Mouse (Mus musculus) hindbrain, embryonic 13.5 days (tissue): ENCODE results near the gene Scaf1. TPM values are rescaled to one million over a fixed set of nuclear protein-coding genes. Genes with fewer than 3 reads are reported as not detected.

Experiments used
- ATAC-seq: fragments of 200-750 bp; cut with Nextera tagmentation; 2 replicates; pipeline ENCODE4 v1.8.0; 2017; ENCODE audit warnings: moderate TSS enrichment; ENCODE audit not compliant: low FRiP score
- H3K27ac ChIP-seq: fragments of 300-500 bp; sonication (generic); 2 replicates; pipeline ENCODE4 v1.5.1; 2015; ENCODE audit warnings: inconsistent platforms, mild to moderate bottlenecking, moderate library complexity
- H3K27me3 ChIP-seq: fragments of 300-500 bp; sonication (generic); 2 replicates; pipeline ENCODE4 v1.6.1; 2015; ENCODE audit warnings: mild to moderate bottlenecking, inconsistent platforms
- H3K36me3 ChIP-seq: fragments of 300-500 bp; sonication (generic); 2 replicates; pipeline ENCODE4 v1.6.1; 2015; ENCODE audit warnings: mild to moderate bottlenecking, inconsistent platforms
- H3K4me1 ChIP-seq: fragments of 300-500 bp; sonication (generic); replicated peaks from 2 replicates; pipeline ENCODE4 v1.6.1; 2015; ENCODE audit warnings: inconsistent platforms
- H3K4me2 ChIP-seq: fragments of 300-500 bp; sonication (generic); 2 replicates; pipeline ENCODE4 v1.6.1; 2015; ENCODE audit warnings: inconsistent platforms, mild to moderate bottlenecking, moderate library complexity
- H3K4me3 ChIP-seq: fragments of 300-500 bp; sonication (generic); 2 replicates; pipeline ENCODE4 v1.5.1; 2015; ENCODE audit warnings: mild to moderate bottlenecking, inconsistent platforms
- H3K9ac ChIP-seq: fragments of 300-500 bp; sonication (generic); 2 replicates; pipeline ENCODE4 v1.6.1; 2015; ENCODE audit warnings: mild to moderate bottlenecking, inconsistent platforms
- H3K9me3 ChIP-seq: fragments of 300-500 bp; sonication (generic); 2 replicates; pipeline ENCODE4 v1.6.1; 2016; ENCODE audit warnings: inconsistent platforms
- WGBS: fragments of 180-500 bp; shearing (Covaris S2); methylation state at CpG from one replicate; pipeline ENCODE4 v1.1.7; 2015; 5-methylcytosine and 5-hydroxymethylcytosine counted together
- polyA plus RNA-seq: library from polyadenylated mRNA; unstranded; fragments of >200 nt; fragmentation: Nextera tagmentation; extraction: Ambion mirVana; gene quantifications from 2 replicates; pipeline ENCODE4 v1.2.1, GENCODE M21; 2015

Scaf1 gene
- polyA plus RNA-seq, 1 experiment from 2014 or later: 42.4 TPM

DNA sequence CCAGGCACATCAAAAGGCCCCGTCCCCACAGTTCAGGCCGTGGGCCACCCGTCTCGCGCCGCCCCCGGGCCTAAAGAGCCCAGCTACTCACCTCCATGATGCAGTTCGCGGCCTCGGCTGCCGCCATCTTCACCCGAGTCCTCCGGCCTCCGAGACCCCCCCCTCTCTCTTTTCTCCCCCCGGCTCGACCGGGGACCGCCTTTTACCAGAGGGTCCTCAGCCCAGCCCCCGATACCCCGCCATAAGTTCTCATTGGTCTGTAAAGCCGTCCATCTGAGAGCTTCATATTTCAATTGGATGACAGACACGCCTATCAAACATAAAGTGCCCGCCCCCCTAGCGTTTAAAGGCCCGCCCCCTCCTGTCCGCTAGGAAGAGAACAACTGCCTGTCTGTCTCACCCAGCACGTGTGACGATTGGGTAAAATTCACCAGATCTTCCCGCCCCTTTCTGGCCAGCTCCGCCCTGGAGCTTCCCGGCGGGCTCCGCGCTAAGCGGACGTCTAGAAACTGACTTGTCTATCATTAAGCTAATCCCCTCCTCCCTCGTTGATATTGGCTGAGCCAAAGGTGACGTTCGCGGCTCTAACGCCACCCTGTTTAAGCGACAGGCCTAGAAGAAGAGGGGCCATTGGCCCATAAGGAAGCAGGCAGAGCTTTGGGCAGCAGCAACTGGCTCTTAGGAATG, 29.8 kb downstream of the Scaf1 start, which contains the start of gene Prmt1:
Prmt1 (minus strand) TSS at position 377 of the 687 bp plus-strand sequence.
- Histone ChIP-seq H3K4me2 (peak within 1 kb of the TSS; percentile 73), H3K27me3 (no peaks in the 10 kb centered on the region), H3K4me1 (peaks cover 48% of the 10 kb centered on the region), H3K36me3 (peaks cover 20% of the 10 kb centered on the region), H3K4me3 (peak within 1 kb of the TSS; percentile 94), H3K9me3 (no peaks in the 10 kb centered on the region), H3K9ac (peak within 1 kb of the TSS; percentile 98), H3K27ac (peak within 1 kb of the TSS; percentile 97)
- under 1% methylated on average over 42 of the region's 42 CpGs for WGBS
- ATAC-seq: peak; percentile 97

DNA sequence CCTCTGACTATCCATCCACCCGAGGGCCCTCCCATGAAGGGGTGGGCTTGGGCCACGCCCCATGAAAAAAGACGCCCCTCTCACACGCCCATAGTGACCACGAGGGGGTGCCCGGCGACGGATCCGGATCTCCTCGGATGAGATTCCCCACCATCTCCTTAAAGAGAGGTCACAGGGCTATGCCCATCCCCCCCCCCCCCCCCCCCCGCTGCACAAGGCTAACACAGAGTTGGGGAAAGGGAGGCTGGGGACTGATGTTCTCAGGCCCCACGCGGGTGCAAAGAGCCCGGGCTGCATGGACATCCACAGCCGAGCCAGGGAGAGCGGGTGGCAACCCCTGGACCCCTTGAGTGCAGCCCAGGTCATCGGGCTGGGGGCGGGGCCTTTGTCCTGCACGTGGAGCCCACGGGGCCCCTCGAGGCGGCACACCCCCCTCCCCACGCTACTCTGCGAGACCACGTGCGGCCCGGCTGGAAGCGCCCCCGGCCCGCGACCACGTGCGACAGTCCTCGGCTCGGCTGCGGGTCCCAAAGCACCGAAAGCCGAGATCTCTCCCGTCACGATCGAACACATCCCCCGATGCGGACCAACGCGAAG, 30.5 kb downstream of the Scaf1 start:
- Histone ChIP-seq H3K9ac (peak overlapping the region; percentile 98), H3K36me3 (peaks cover 24% of the 10 kb centered on the region), H3K4me1 (peaks cover 48% of the 10 kb centered on the region), H3K27ac (peak overlapping the region; percentile 97), H3K27me3 (no peaks in the 10 kb centered on the region), H3K4me3 (peak overlapping the region; percentile 94), H3K9me3 (no peaks in the 10 kb centered on the region), H3K4me2 (peak overlapping the region; percentile 73)
- no peak; the same call in 1 of the 2 replicates for ATAC-seq
- under 1% methylated on average over 44 of the region's 45 CpGs for WGBS

DNA sequence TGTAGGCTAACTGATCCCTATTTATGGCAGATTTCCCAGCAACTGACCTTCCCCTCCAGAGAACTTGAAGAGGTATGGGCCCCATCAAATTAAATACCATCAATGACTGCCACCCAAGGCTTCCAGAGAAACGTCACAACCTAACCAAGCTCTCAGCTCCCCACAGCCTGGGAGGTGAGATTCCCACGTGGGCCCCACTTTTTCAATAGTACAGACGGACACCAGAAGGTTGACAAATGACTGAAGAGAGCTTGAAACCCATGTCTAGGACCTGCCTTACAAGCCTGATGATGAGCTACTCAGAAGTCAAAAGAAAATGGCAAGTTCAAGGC, 31.4 kb downstream of the Scaf1 start:
- H3K9me3 ChIP-seq: no peaks in the 10 kb centered on the region
- peak overlapping the region; percentile 94 for H3K4me3 ChIP-seq
- peak overlapping the region; percentile 73 for H3K4me2 ChIP-seq
- H3K4me1 ChIP-seq: peaks cover 45% of the 10 kb centered on the region
- WGBS: 37% methylated on average over 3 of the region's 3 CpGs
- H3K27ac ChIP-seq: peak overlapping the region; percentile 97; the same call in 1 of the 2 replicates
- ATAC-seq: no peak
- no peaks in the 10 kb centered on the region for H3K27me3 ChIP-seq
- peak overlapping the region; percentile 98 for H3K9ac ChIP-seq
- H3K36me3 ChIP-seq: peaks cover 33% of the 10 kb centered on the region

DNA sequence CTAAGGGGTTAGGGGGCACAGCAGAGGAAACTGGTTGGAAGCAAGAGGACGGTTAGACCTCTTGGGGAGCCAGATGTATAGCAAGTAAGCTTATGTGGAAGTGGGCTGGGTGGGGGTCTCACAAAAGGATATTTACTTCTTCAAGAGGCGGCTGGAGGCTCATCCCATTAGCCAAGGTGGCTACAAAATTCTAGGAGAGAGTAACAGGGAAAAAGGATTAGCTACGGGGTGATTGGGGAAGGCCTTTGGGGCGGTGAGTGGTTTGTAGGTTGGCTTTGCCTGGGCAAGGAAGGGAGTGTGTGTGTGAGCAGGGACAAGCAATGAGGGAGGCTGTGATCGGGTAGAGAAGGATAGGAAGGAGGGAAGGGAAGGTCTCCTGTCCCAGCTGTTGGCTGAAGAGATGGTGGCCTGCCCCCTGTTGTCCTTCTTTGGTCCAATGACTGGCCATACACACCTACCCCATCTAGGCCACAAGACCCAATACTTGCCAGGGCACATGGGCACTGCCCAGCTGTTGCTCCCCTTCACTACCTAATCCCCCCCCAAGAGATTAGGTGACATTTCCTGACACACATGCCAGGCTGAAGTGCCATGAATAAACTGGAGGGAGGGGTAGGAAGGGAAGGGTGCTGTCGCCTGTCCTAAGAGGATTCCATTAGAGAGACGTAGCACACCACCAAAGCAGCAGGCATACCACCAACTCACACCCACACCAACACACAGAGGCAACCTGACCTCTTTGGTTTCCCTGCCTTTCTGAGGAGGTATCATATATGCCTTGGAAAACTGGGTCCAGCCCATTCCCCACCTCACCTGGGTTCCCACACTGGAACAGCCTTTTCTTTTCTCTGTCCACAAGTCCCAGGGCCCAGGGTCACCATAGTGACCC, 32.0 kb downstream of the Scaf1 start:
- peak overlapping the region; percentile 98 for H3K9ac ChIP-seq
- 75% methylated on average over 7 of the region's 7 CpGs for WGBS
- no peak for ATAC-seq
- peak overlapping the region; percentile 94 for H3K4me3 ChIP-seq
- H3K27ac ChIP-seq: peak overlapping the region; percentile 58
- no peaks in the 10 kb centered on the region for H3K9me3 ChIP-seq
- no peaks in the 10 kb centered on the region for H3K27me3 ChIP-seq
- peaks cover 40% of the 10 kb centered on the region for H3K36me3 ChIP-seq
- peak overlapping the region; percentile 73 for H3K4me2 ChIP-seq
- H3K4me1 ChIP-seq: peaks cover 42% of the 10 kb centered on the region

- no peaks in the 10 kb centered on the region for H3K27me3 ChIP-seq
- H3K27ac ChIP-seq: peak overlapping the region; percentile 58; the same call in 1 of the 2 replicates
- H3K9ac ChIP-seq: no peak overlapping the region
- no peak for ATAC-seq
- H3K4me1 ChIP-seq: peaks cover 33% of the 10 kb centered on the region
- WGBS: 36% methylated on average over 6 of the region's 6 CpGs
- peaks cover 51% of the 10 kb centered on the region for H3K36me3 ChIP-seq
- no peak overlapping the region for H3K4me3 ChIP-seq
- H3K9me3 ChIP-seq: no peaks in the 10 kb centered on the region
- no peak overlapping the region for H3K4me2 ChIP-seq
Measured at GRCm38 (mm10) chr7:44983085-44983484, 33.1 kb downstream of the Scaf1 start.

GRCm38 (mm10) chr7:44981539-44981938, 34.6 kb downstream of the Scaf1 start:
- no peak overlapping the region for H3K4me2 ChIP-seq
- WGBS: 96% methylated on average over 8 of the region's 8 CpGs
- no peak overlapping the region for H3K9ac ChIP-seq
- H3K27ac ChIP-seq: no peak overlapping the region
- H3K9me3 ChIP-seq: no peaks in the 10 kb centered on the region
- no peak for ATAC-seq
- H3K36me3 ChIP-seq: peaks cover 66% of the 10 kb centered on the region
- H3K4me3 ChIP-seq: no peak overlapping the region
- peaks cover 25% of the 10 kb centered on the region for H3K4me1 ChIP-seq
- no peaks in the 10 kb centered on the region for H3K27me3 ChIP-seq

DNA sequence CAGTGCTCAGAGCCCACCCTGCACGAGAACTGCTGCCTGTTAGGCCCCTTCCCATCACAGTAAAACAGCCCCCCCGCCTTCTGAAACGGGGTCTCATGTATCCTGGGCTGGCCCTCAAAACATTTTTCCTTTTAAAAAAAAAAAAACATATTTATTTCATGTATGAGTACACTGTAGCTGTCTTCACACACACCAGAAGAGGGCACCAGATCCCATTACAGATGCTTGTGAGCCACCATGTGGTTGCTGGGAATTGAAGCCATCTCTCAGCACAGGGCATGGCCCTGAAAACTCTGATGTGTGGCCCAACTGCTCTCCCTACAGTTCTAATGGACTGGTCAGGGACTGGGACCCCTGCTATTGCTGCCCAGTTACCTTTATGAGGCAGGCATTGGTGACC, 37.9 kb downstream of the Scaf1 start:
- 91% methylated on average over 3 of the region's 3 CpGs for WGBS
- H3K36me3 ChIP-seq: peaks cover 75% of the 10 kb centered on the region
- H3K4me2 ChIP-seq: no peak overlapping the region
- H3K9me3 ChIP-seq: no peaks in the 10 kb centered on the region
- peaks cover 18% of the 10 kb centered on the region for H3K4me1 ChIP-seq
- no peak overlapping the region for H3K27ac ChIP-seq
- no peaks in the 10 kb centered on the region for H3K27me3 ChIP-seq
- H3K9ac ChIP-seq: no peak overlapping the region
- no peak for ATAC-seq
- no peak overlapping the region for H3K4me3 ChIP-seq

- no peaks in the 10 kb centered on the region for H3K9me3 ChIP-seq
- peaks cover 46% of the 10 kb centered on the region for H3K4me1 ChIP-seq
- peak overlapping the region; percentile 98 for H3K27ac ChIP-seq
- ATAC-seq: no peak
- peak overlapping the region; percentile 49; the same call in 1 of the 2 replicates for H3K9ac ChIP-seq
- H3K27me3 ChIP-seq: no peaks in the 10 kb centered on the region
- WGBS: 21% methylated on average over 6 of the region's 6 CpGs
- peak overlapping the region; percentile 91 for H3K4me2 ChIP-seq
- H3K36me3 ChIP-seq: peaks cover 48% of the 10 kb centered on the region
- H3K4me3 ChIP-seq: peak overlapping the region; percentile 56
Measured at GRCm38 (mm10) chr7:44975117-44975419, 41.1 kb downstream of the Scaf1 start.

DNA sequence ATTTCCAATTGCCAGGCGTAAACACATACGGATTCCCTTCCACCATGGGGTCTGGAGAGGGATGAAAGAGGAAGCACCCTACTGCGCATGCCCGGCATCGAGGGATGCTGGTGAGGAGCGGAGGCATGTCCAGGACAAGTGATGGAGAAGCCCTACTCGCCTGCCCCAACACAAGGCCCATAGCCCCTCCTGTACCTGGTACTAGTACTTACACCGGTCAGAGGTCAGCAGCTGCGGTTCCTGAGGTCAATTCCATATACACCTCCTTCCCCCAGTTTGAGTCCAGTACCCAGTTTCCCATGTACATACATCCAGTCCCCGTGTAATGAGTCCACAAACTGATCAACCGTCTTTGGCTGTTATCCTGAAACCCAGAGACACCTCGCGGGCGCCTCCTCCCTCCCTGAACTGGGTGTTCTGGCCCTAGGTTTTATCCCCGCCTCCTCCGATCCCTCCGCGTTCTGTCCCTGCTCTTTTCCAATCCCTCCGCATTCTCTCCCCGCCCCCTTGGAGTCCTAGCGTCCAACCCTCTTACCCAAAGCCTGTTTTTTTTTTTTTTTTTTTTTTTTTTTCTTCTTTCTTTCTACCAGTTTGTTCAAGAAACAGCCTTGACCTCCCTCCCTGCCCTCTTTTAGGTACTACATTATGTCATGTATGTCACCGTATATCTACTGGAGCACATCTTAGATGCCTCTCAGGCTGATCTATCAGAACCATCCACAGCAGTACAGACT, 41.6 kb downstream of the Scaf1 start, which contains the start of gene Cpt1c:
Cpt1c (minus strand) TSS at position 469 of the 734 bp plus-strand sequence.
- Histone ChIP-seq H3K9me3 (no peaks in the 10 kb centered on the region), H3K4me1 (peaks cover 50% of the 10 kb centered on the region), H3K9ac (peak within 1 kb of the TSS; percentile 82), H3K36me3 (peaks cover 43% of the 10 kb centered on the region), H3K4me2 (peak within 1 kb of the TSS; percentile 91), H3K27me3 (no peaks in the 10 kb centered on the region), H3K27ac (peak within 1 kb of the TSS; percentile 98), H3K4me3 (peak within 1 kb of the TSS; percentile 56)
- WGBS: under 1% methylated on average over 22 of the region's 22 CpGs
- peak; percentile 58 for ATAC-seq

DNA sequence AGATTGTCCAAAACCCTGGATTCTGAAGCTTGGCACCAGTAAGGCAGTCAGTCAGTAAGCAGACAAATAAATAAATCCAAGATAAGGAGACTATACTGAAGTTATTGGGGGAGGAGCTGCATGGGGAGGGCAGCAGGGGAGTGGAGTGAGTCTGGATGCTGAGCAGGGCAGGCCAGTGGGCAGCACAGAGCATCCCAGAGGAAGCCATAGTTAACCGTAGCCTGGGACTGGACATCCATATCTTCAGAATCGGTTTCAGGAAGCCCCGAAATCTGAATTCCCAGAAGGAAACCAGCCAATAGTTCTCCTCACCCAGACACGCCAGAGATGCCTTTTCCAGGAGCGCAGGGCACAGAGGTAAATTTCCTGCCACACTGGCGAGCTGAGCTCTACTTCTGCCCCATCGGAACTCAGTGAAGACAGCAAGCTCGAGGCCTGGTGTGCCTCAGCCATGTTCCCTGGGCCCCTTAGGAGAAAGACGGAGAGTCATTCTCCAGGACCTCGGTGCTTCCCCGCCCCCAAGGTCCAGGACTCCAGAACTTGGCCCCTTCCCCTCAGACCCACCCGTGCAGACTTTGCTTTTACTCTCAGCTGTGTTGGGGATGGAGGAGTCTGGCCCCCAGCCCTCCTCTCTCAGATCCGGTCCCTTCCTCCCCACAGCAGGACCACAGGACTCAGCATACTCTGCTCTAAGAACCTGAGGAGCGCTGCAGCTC, 42.6 kb downstream of the Scaf1 start:
- Histone ChIP-seq H3K4me1 (peaks cover 50% of the 10 kb centered on the region), H3K36me3 (peaks cover 33% of the 10 kb centered on the region), H3K27ac (peak overlapping the region; percentile 98), H3K4me2 (peak overlapping the region; percentile 91), H3K4me3 (peak overlapping the region; percentile 56), H3K9me3 (no peaks in the 10 kb centered on the region), H3K27me3 (no peaks in the 10 kb centered on the region), H3K9ac (peak overlapping the region; percentile 82)
- WGBS: 35% methylated on average over 14 of the region's 14 CpGs
- no peak for ATAC-seq

DNA sequence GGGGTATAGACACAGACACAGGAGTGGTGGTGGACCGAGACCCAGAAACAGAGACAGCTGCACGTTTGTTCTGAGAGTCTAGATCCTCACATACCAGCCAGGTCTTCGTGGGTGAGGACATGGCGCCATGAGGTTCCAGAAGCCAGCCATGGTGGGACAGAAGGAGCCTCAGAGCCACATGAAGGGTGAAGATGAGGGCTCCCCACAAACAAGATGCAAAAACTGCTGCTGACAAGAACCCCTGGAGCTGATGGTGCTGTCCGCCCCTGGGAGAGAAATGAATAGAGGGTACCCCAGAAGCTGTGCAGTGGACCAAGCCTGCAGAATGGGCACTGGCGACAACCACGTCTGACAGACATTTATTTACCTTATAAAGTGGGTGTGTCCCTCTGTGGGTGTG, 45.0 kb downstream of the Scaf1 start:
- H3K4me2 ChIP-seq: peak overlapping the region; percentile 76
- H3K4me3 ChIP-seq: peak overlapping the region; percentile 50
- peak overlapping the region; percentile 89 for H3K27ac ChIP-seq
- H3K27me3 ChIP-seq: no peaks in the 10 kb centered on the region
- no peaks in the 10 kb centered on the region for H3K9me3 ChIP-seq
- no peak for ATAC-seq
- H3K36me3 ChIP-seq: peaks cover 24% of the 10 kb centered on the region
- WGBS: 66% methylated on average over 7 of the region's 7 CpGs
- H3K4me1 ChIP-seq: peaks cover 50% of the 10 kb centered on the region
- peak overlapping the region; percentile 70 for H3K9ac ChIP-seq
